Mouse (Mus musculus): ENCODE measurements around the gene Itprid1. TPM values are rescaled to one million over a fixed set of nuclear protein-coding genes. Genes with fewer than 3 reads are reported as not detected.
A peak's percentile ranks its signal among the peaks of the same experiment; 100 is the strongest.

Gene Itprid1
- polyA plus RNA-seq, 2 experiments: not detected

DNA sequence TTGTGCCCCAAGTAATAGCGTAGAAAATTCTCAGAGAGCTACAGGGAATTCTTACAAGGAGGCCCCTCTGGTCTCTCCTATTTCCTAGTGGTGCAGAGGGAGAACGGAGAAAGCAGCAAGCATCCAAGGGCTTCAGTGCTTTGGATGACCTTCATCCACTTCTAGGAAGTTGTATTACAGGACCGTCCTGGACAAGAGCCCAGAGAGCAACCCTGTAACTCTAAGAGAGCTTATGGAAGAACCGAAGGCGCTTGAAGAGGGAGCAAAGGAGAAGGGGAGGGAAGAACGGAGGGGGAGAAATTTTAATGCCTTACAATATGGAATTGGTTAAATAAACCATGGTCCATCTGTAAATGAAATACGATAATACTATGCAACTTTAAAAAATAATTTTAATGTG is 33.3 kb upstream of the Itprid1 start:
- DNase-seq (ENCODE audit: low read depth in 3 of 3, low spot score in 3 of 3) (no peak), ATAC-seq (ENCODE audit: insufficient read depth) (no peak)
- Histone ChIP-seq H3K4me1 (replicated peaks; ENCODE audit: control insufficient read depth in 2 of 2, insufficient read depth in 2 of 2, low read length in 1 of 2) (no peaks in the 10 kb centered on the region), H3K9me3 (ENCODE audit: control insufficient read depth, low read length) (no peaks in the 10 kb centered on the region), H3K36me3 (replicated peaks; ENCODE audit: control insufficient read depth, insufficient read depth, low read depth) (no peaks in the 10 kb centered on the region), H3K4me3 (ENCODE audit: insufficient read depth in 1 of 2, low read depth in 2 of 2, low read length in 2 of 2) (no peak overlapping the region), H3K4me2 (ENCODE audit: low read depth) (no peak overlapping the region), H3K27ac (no peak overlapping the region), H3K9ac (replicated peaks) (no peak overlapping the region), H3K27me3 (ENCODE audit: control insufficient read depth, insufficient read depth, low read length) (no peaks in the 10 kb centered on the region)
- no peak for TF ChIP-seq CTCF (IDR thresholded peaks at IDR 0.05; ENCODE audit: low read depth)
- WGBS (ENCODE audit: insufficient replicate concordance): 61% methylated on average over 7 of the region's 7 CpGs

DNA sequence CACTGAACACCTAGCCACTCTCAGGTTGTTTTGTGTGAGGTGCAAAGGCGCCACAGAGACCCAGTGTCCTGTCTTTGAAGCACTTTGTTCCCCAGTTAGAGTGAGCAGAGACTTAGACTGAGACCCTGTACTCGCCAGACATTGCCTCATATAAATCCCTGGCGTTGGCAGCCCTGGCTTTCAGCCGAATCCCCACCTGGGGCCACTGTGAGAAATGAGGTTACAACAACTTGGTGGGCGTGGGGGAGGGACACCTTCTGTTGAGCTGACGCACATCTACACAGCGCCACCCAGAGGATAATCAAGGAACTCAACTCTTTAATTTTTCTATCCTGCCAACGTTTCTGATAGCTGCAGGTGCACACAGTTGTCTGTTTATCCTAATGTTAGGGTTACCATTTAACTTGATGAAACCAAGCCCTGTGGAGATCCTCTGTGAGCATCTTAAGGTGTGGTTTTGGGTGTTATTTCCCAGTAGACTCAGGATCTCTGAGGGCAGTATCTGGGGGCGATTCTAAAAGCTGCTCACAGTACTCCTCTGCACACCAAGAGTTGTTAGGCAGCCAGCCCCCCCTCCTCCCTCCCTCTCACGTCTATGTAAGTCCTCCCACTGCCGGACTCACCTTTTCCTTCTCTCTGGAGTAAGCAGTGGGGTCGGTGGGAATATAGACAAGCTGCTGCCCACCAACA is 32.6 kb upstream of the Itprid1 start:
- peak; percentile 33; the same call in 1 of the 2 replicates for TF ChIP-seq CTCF (IDR thresholded peaks at IDR 0.05; ENCODE audit: low read depth)
- no peak for TF ChIP-seq EP300 (IDR thresholded peaks at IDR 0.05; ENCODE audit: low read depth)
- H3K4me3 ChIP-seq (ENCODE audit: insufficient read depth in 1 of 2, low read depth in 2 of 2, low read length in 2 of 2): no peak overlapping the region
- H3K9me3 ChIP-seq (ENCODE audit: control insufficient read depth, low read length): no peaks in the 10 kb centered on the region
- no peak overlapping the region for H3K4me2 ChIP-seq (ENCODE audit: low read depth)
- H3K27ac ChIP-seq: no peak overlapping the region
- H3K36me3 ChIP-seq (replicated peaks; ENCODE audit: control insufficient read depth, insufficient read depth, low read depth): no peaks in the 10 kb centered on the region
- ATAC-seq (ENCODE audit: insufficient read depth): no peak
- no peaks in the 10 kb centered on the region for H3K27me3 ChIP-seq (ENCODE audit: control insufficient read depth, insufficient read depth, low read length)
- no peak for DNase-seq (ENCODE audit: low read depth in 3 of 3, low spot score in 3 of 3)
- H3K9ac ChIP-seq (replicated peaks): no peak overlapping the region
- no peaks in the 10 kb centered on the region for H3K4me1 ChIP-seq (replicated peaks; ENCODE audit: control insufficient read depth in 2 of 2, insufficient read depth in 2 of 2, low read length in 1 of 2)
- 22% methylated on average over 12 of the region's 12 CpGs for WGBS (ENCODE audit: insufficient replicate concordance)

DNA sequence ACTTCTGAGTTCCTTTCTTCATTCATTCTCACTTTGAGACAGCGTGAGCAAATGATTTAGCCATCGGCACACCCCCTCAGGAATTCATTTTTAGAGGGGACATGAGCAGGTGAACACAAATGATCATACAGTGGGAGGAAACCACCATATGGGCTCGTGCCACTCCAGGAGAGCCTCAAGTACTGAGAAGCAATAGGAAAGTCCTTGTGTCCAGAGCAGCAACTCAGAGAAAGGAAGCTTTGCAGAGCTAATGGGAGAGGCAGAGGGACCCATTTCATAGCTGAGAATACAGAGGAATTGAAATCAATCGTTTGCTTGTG is 32.1 kb upstream of the Itprid1 start:
- Histone ChIP-seq H3K9ac (replicated peaks) (no peak overlapping the region), H3K27ac (no peak overlapping the region), H3K27me3 (ENCODE audit: control insufficient read depth, insufficient read depth, low read length) (no peaks in the 10 kb centered on the region), H3K4me2 (ENCODE audit: low read depth) (no peak overlapping the region), H3K9me3 (ENCODE audit: control insufficient read depth, low read length) (no peaks in the 10 kb centered on the region), H3K4me3 (ENCODE audit: insufficient read depth in 1 of 2, low read depth in 2 of 2, low read length in 2 of 2) (no peak overlapping the region), H3K4me1 (replicated peaks; ENCODE audit: control insufficient read depth in 2 of 2, insufficient read depth in 2 of 2, low read length in 1 of 2) (no peaks in the 10 kb centered on the region), H3K36me3 (replicated peaks; ENCODE audit: control insufficient read depth, insufficient read depth, low read depth) (no peaks in the 10 kb centered on the region)
- no peak for ATAC-seq (ENCODE audit: insufficient read depth)
- TF ChIP-seq CTCF (IDR thresholded peaks at IDR 0.05; ENCODE audit: low read depth): no peak
- TF ChIP-seq EP300 (IDR thresholded peaks at IDR 0.05; ENCODE audit: low read depth): no peak
- 58% methylated on average over 4 of the region's 4 CpGs for WGBS (ENCODE audit: insufficient replicate concordance)
- no peak for DNase-seq (ENCODE audit: low read depth in 3 of 3, low spot score in 3 of 3)

DNA sequence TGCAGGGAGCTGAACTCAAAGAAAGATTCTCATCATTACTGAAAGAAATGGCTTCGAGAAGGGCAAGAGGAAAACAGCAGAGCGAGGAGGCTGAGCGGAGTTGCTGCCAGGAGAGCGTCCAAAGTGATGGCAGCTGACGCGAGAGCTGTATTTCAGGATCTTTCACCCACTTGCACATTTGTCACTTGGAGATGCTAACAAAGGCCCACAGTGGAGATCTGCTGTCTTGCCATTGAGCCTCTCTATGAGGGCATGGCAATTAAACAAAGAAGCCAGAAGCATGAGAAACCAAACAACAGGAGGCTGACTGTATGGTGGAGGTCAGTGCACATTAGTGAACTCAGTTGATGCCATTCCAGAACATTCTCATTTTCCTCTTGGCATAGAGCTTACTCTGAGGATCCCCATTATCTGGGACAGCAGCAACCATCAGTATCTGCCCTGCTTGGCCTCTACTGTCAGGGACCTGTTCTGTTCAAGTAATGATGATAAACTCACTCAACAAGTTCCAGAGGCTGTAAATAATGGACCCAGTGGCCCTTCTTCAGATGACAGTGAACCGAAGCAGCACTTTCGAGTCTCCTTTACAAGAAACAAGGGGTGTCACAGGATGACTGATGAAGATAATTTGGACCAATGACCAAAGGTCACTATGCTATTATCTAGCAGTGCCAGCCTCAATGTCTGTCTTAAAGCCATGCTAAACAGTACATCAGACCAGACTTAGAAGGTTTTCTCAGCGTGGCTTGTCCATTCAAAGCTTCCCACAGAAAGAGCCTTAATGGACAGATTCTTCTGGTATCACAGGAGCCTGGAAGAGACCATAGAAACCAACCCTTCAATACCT is 31.2 kb upstream of the Itprid1 start:
- Histone ChIP-seq H3K27ac (no peak overlapping the region), H3K4me2 (ENCODE audit: low read depth) (no peak overlapping the region), H3K4me1 (replicated peaks; ENCODE audit: control insufficient read depth in 2 of 2, insufficient read depth in 2 of 2, low read length in 1 of 2) (no peaks in the 10 kb centered on the region), H3K9me3 (ENCODE audit: control insufficient read depth, low read length) (no peaks in the 10 kb centered on the region), H3K9ac (replicated peaks) (no peak overlapping the region), H3K4me3 (ENCODE audit: insufficient read depth in 1 of 2, low read depth in 2 of 2, low read length in 2 of 2) (no peak overlapping the region), H3K36me3 (replicated peaks; ENCODE audit: control insufficient read depth, insufficient read depth, low read depth) (no peaks in the 10 kb centered on the region), H3K27me3 (ENCODE audit: control insufficient read depth, insufficient read depth, low read length) (no peaks in the 10 kb centered on the region)
- no peak for ATAC-seq (ENCODE audit: insufficient read depth)
- TF ChIP-seq EP300 (IDR thresholded peaks at IDR 0.05; ENCODE audit: low read depth) (no peak), CTCF (IDR thresholded peaks at IDR 0.05; ENCODE audit: low read depth) (no peak)
- WGBS (ENCODE audit: insufficient replicate concordance): 61% methylated on average over 9 of the region's 9 CpGs
- DNase-seq (ENCODE audit: low read depth in 3 of 3, low spot score in 3 of 3): no peak

DNA sequence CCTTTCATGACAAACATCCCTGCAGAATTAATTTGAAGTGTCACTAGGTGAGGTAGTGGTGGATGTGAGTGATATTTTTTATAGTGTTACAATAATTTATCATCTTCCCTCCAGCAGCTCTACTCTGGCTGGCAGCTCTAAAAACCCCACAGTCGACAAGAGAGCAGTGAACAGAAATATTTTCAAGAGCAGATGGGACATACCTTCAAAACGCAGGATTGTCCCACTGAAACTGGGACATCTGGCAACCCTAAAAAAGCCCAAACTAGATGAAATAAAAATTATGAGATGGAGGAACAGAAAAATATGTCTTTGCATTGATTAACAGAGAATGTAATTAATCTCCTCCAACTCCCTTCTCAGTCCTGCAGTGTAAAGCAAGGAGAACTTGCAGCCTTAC is 30.2 kb upstream of the Itprid1 start:
- WGBS (ENCODE audit: insufficient replicate concordance): 42% methylated on average over 2 of the region's 2 CpGs
- no peak overlapping the region for H3K9ac ChIP-seq (replicated peaks)
- H3K4me3 ChIP-seq (ENCODE audit: insufficient read depth in 1 of 2, low read depth in 2 of 2, low read length in 2 of 2): no peak overlapping the region
- H3K4me2 ChIP-seq (ENCODE audit: low read depth): no peak overlapping the region
- no peak for TF ChIP-seq CTCF (IDR thresholded peaks at IDR 0.05; ENCODE audit: low read depth)
- ATAC-seq (ENCODE audit: insufficient read depth): no peak
- no peaks in the 10 kb centered on the region for H3K27me3 ChIP-seq (ENCODE audit: control insufficient read depth, insufficient read depth, low read length)
- H3K4me1 ChIP-seq (replicated peaks; ENCODE audit: control insufficient read depth in 2 of 2, insufficient read depth in 2 of 2, low read length in 1 of 2): no peaks in the 10 kb centered on the region
- H3K36me3 ChIP-seq (replicated peaks; ENCODE audit: control insufficient read depth, insufficient read depth, low read depth): no peaks in the 10 kb centered on the region
- no peaks in the 10 kb centered on the region for H3K9me3 ChIP-seq (ENCODE audit: control insufficient read depth, low read length)
- no peak for DNase-seq (ENCODE audit: low read depth in 3 of 3, low spot score in 3 of 3)
- no peak overlapping the region for H3K27ac ChIP-seq
